In genomic region chr8:111782671-111783394, GRCm38 (mm10) we compare ENCODE assay signal across 18 mouse cellular contexts. TPM values are rescaled to one million over a fixed set of nuclear protein-coding genes. Genes with fewer than 3 reads are reported as not detected.
DNase-seq lines count a peak whose midpoint lies in the region; ATAC-seq and TF ChIP-seq lines count a peak whose summit lies in the region.
"Had no signal": no experiment of that assay in that cellular context is flagged by ENCODE, and none has a peak within 500 bp of the region (broad histone marks: within the 10 kb centered on the region; RNA-seq: fewer than 3 reads in every experiment).

No protein-coding gene starts in this region.

- DNase-seq in gastrocnemius, adult 2 months, result no peak
- no peak for DNase-seq in gastrocnemius, postnatal 25 days
- DNase-seq in liver, postnatal 0 days, result no peak
- no peak for DNase-seq in liver, embryonic 11.5 days (ENCODE audit: low spot score)
- no peak for DNase-seq in forebrain, embryonic 14.5 days (ENCODE audit: low spot score)
- DNase-seq in midbrain, embryonic 14.5 days, result peak; percentile 31
- DNase-seq in embryo, embryonic 9.5 days (ENCODE audit: extremely low spot score), result no peak
- DNase-seq in urinary bladder, postnatal 25 days (ENCODE audit: low spot score), result no peak
- DNase-seq: cerebellum, adult 9-11 months; heart, adult 11 months; heart, postnatal 36 days; kidney, adult 8-10 months; layer of hippocampus, adult 9-11 months; thymus, postnatal 14 days had no signal

- no peak for ATAC-seq in liver, postnatal 0 days
- ATAC-seq in liver, embryonic 11.5 days (replicated peaks; ENCODE audit: low FRiP score), result no peak
- no peak for ATAC-seq in forebrain, embryonic 14.5 days
- ATAC-seq in midbrain, embryonic 14.5 days (ENCODE audit: low FRiP score, low TSS enrichment), result no peak

- TF ChIP-seq EP300 in liver, postnatal 0 days (IDR thresholded peaks at IDR 0.05; ENCODE audit: low read depth), result no peak

- no peaks in the 10 kb centered on the region for H3K27me3 ChIP-seq in liver, postnatal 0 days (ENCODE audit: insufficient read depth, low read length)
- H3K27me3 ChIP-seq in liver, embryonic 11.5 days (replicated peaks; ENCODE audit: control insufficient read depth, insufficient read depth, low read length), result no peaks in the 10 kb centered on the region
- no peaks in the 10 kb centered on the region for H3K27me3 ChIP-seq in forebrain, embryonic 14.5 days (replicated peaks; ENCODE audit: control insufficient read depth, insufficient read depth, low read length)
- H3K27me3 ChIP-seq in midbrain, embryonic 14.5 days (ENCODE audit: control insufficient read depth, insufficient read depth, low read length), result no peaks in the 10 kb centered on the region
- H3K27me3 ChIP-seq: embryonic facial prominence, embryonic 12.5 days; limb, embryonic 12.5 days; lung, embryonic 15.5 days had no signal

- H3K4me1 ChIP-seq in liver, postnatal 0 days (ENCODE audit: insufficient read depth), result peaks cover 23% of the 10 kb centered on the region
- 0 out of 2 replicates have a peak, but pooled peaks cover 3% of the 10 kb centered on the region for H3K4me1 ChIP-seq in liver, embryonic 11.5 days (replicated peaks; ENCODE audit: control insufficient read depth, insufficient read depth, low read length)
- H3K4me1 ChIP-seq in forebrain, embryonic 14.5 days (ENCODE audit: control insufficient read depth, insufficient read depth, low read length), result peaks cover 28% of the 10 kb centered on the region
- H3K4me1 ChIP-seq in midbrain, embryonic 14.5 days (ENCODE audit: control insufficient read depth, insufficient read depth, low read length), result peaks cover 28% of the 10 kb centered on the region

- no peak overlapping the region for H3K4me2 ChIP-seq in liver, postnatal 0 days (ENCODE audit: low read depth, low read length)
- H3K4me2 ChIP-seq in liver, embryonic 11.5 days, result no peak overlapping the region
- no peak overlapping the region for H3K4me2 ChIP-seq in forebrain, embryonic 14.5 days (ENCODE audit: low read length)
- H3K4me2 ChIP-seq in midbrain, embryonic 14.5 days (ENCODE audit: low read length), result no peak overlapping the region
- H3K4me2 ChIP-seq: embryonic facial prominence, embryonic 12.5 days; limb, embryonic 12.5 days; lung, embryonic 15.5 days had no signal

- H3K36me3 ChIP-seq in liver, postnatal 0 days (replicated peaks; ENCODE audit: insufficient read depth, low read length), result no peaks in the 10 kb centered on the region
- peaks cover 2% of the 10 kb centered on the region; the same call in 1 of the 2 replicates for H3K36me3 ChIP-seq in liver, embryonic 11.5 days (ENCODE audit: control insufficient read depth, insufficient read depth, low read length)
- no peaks in the 10 kb centered on the region for H3K36me3 ChIP-seq in forebrain, embryonic 14.5 days (ENCODE audit: control insufficient read depth, insufficient read depth, low read length)
- H3K36me3 ChIP-seq in midbrain, embryonic 14.5 days (ENCODE audit: control insufficient read depth, insufficient read depth, low read length), result no peaks in the 10 kb centered on the region

- 77% methylated on average over 9 of the region's 9 CpGs for WGBS in liver, postnatal 0 days (ENCODE audit: insufficient replicate concordance)
- 87% methylated on average over 9 of the region's 9 CpGs for WGBS in liver, embryonic 11.5 days
- WGBS in forebrain, embryonic 14.5 days, result 57% methylated on average over 9 of the region's 9 CpGs
- WGBS in midbrain, embryonic 14.5 days, result 47% methylated on average over 9 of the region's 9 CpGs

- H3K9ac ChIP-seq in liver, postnatal 0 days (replicated peaks), result no peak overlapping the region
- no peak overlapping the region for H3K9ac ChIP-seq in liver, embryonic 11.5 days (ENCODE audit: low read depth, low read length)
- no peak overlapping the region for H3K9ac ChIP-seq in forebrain, embryonic 14.5 days (ENCODE audit: low read length)
- H3K9ac ChIP-seq in midbrain, embryonic 14.5 days (replicated peaks; ENCODE audit: low read length), result no peak overlapping the region
- H3K9ac ChIP-seq: embryonic facial prominence, embryonic 12.5 days; limb, embryonic 12.5 days; lung, embryonic 15.5 days had no signal

- intact Hi-C loops in gastrocnemius, adult 2 months (cut with DNase I), result no loop called here

- H3K4me3 ChIP-seq in gastrocnemius, adult 2 months, result no peak overlapping the region
- H3K4me3 ChIP-seq in liver, postnatal 0 days (ENCODE audit: low read depth, low read length), result no peak overlapping the region
- H3K4me3 ChIP-seq in liver, embryonic 11.5 days (ENCODE audit: low read depth, low read length), result no peak overlapping the region
- no peak overlapping the region for H3K4me3 ChIP-seq in forebrain, embryonic 14.5 days (ENCODE audit: low read depth, low read length)
- H3K4me3 ChIP-seq in midbrain, embryonic 14.5 days (replicated peaks; ENCODE audit: low read depth, low read length), result no peak overlapping the region
- H3K4me3 ChIP-seq: embryonic facial prominence, embryonic 12.5 days; limb, embryonic 12.5 days; lung, embryonic 15.5 days had no signal

- no peaks in the 10 kb centered on the region for H3K9me3 ChIP-seq in liver, postnatal 0 days (ENCODE audit: low read length)
- H3K9me3 ChIP-seq in liver, embryonic 11.5 days (ENCODE audit: control insufficient read depth, low read length), result no peaks in the 10 kb centered on the region
- no peaks in the 10 kb centered on the region for H3K9me3 ChIP-seq in forebrain, embryonic 14.5 days (replicated peaks; ENCODE audit: control insufficient read depth, low read length)
- no peaks in the 10 kb centered on the region for H3K9me3 ChIP-seq in midbrain, embryonic 14.5 days (ENCODE audit: control insufficient read depth, low read length)
- H3K9me3 ChIP-seq: embryonic facial prominence, embryonic 12.5 days; G1E; limb, embryonic 12.5 days; lung, embryonic 15.5 days had no signal

- peak overlapping the region; percentile 13; the same call in 1 of the 2 replicates for H3K27ac ChIP-seq in gastrocnemius, adult 2 months
- H3K27ac ChIP-seq in liver, postnatal 0 days (ENCODE audit: low read depth), result no peak overlapping the region
- H3K27ac ChIP-seq in liver, embryonic 11.5 days (ENCODE audit: low read depth, low read length), result no peak overlapping the region
- 0 out of 2 replicates have a peak overlapping the region, but pooled peaks have one; percentile 28 for H3K27ac ChIP-seq in forebrain, embryonic 14.5 days (ENCODE audit: low read depth, low read length)
- H3K27ac ChIP-seq in midbrain, embryonic 14.5 days (replicated peaks; ENCODE audit: low read depth, low read length), result peak overlapping the region; percentile 49
- H3K27ac ChIP-seq: embryonic facial prominence, embryonic 12.5 days; limb, embryonic 12.5 days; lung, embryonic 15.5 days had no signal

- peak; percentile 25; the same call in 1 of the 2 replicates for TF ChIP-seq CTCF in gastrocnemius, adult 2 months (IDR thresholded peaks at IDR 0.05)
- TF ChIP-seq CTCF in liver, postnatal 0 days (IDR thresholded peaks at IDR 0.05; ENCODE audit: low read depth), result 0 out of 2 replicates have a peak, but pooled peaks have one; percentile 12

RNA-seq across cellular contexts. Expression of gene Bcar1, which starts 39.2 kb away (rescaled TPM):
- 10 to 100 TPM; 10.8 to 12.6 TPM for total RNA-seq in gastrocnemius, adult 2 months (2021)
- 1 to 10 TPM; 8.7 to 9.7 TPM for total RNA-seq in gastrocnemius, postnatal 25 days (2021)
- 9.9 and 11.6 TPM in 2 replicates for polyA plus RNA-seq in liver, postnatal 0 days (2015; fragmentation: Nextera tagmentation; extraction: Ambion mirVana)
- polyA plus RNA-seq in liver, embryonic 11.5 days (2014; fragmentation: Nextera tagmentation; extraction: Ambion mirVana), result 26.1 and 27.8 TPM in 2 replicates
- 41.2 and 44.2 TPM in 2 replicates for polyA plus RNA-seq in forebrain, embryonic 14.5 days (2014; fragmentation: Nextera tagmentation; extraction: Ambion mirVana)
- 43.7 and 52.7 TPM in 2 replicates for polyA plus RNA-seq in midbrain, embryonic 14.5 days (2014; fragmentation: Nextera tagmentation; extraction: Ambion mirVana)

Comparison
In these comparisons a context has a peak if more than half of its experiments do, and no peak if none do; other contexts are left out.
1. H3K27ac ChIP-seq: peak in gastrocnemius, adult 2 months (single experiment), forebrain, embryonic 14.5 days (single experiment) and midbrain, embryonic 14.5 days (single experiment); none in liver, postnatal 0 days (single experiment) and liver, embryonic 11.5 days (single experiment).